Mouse (Mus musculus): ENCODE data around the gene Polr2e.

The Polr2e gene

DNA sequence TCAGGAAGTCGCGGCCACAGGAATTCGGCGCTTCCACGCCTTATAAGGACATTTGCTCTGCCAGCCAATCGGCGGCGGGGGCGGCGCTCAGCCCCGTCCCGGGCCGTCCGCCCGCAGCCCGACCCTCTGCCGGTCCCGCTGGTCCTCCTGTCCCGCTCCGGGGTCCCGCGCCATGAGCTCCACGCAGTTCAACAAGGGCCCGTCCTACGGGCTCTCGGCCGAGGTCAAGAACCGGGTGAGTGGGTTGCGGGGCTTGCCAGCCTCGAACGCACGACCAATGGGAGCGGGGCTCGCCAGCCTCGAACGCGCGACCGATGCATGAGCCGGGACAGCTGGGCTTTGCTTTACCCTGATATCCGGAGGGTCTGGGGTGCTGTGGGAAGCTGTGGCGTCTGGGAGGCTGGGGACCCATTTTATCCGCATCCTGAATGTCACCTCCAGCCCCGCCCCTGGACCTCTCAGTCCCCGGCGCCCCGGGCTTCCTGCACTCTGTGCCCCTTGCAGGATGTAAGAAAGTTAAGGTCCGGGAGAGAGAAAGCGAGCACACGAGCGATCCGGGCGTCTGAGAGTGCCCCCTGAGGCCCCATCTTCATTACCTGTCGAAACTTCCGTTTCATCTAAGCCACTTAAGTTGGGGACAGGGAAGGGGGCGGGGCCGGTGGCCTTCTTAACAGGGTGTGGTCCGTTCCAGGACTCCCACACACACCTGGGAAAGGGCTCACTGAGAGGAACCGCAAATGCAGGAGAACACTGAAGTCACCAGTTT is 50.9 kb downstream of the Polr2e start, which contains the start of gene Cnn2:
Gene Cnn2, plus strand, starts transcription at position 79 of the 766 bp plus-strand sequence.
- DNase-seq (ENCODE audit: low read depth, low spot score), result no peak

DNA sequence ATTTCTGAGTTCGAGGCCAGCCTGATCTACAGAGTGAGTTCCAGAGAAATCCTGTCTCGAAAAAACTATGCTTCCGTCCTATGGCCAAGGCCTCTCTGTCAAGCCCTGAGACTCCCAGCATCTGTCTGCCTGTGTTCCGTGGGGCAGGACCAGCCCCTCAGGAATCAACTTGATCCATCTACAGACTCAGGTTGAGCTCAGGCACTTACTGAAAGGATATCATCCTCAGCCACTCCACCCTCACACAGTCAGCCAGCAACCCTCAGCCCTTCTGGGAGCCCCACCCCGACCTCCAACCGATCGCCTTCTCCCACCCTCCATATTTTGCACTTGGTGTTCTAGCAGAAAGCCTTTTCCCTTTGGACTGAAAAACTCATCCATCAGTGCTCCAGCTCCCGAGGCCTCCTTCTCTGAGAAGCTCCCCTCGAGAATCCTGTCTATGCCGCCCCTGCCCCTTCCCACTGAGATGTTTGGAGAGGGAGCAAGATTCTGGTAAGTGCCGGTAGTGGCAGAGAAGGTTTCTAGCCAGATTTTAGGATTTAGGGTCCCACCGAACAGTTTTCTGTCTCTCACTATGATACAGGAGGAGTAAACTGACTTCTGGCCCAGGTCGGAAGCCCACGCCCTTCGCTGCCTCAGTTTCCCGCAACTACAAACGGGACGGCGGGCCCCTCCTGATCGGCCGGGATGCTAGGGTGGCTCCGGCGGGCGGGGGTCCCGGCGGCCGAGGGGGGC is 51.7 kb downstream of the Polr2e start:
- DNase-seq (ENCODE audit: low read depth, low spot score), result no peak

DNA sequence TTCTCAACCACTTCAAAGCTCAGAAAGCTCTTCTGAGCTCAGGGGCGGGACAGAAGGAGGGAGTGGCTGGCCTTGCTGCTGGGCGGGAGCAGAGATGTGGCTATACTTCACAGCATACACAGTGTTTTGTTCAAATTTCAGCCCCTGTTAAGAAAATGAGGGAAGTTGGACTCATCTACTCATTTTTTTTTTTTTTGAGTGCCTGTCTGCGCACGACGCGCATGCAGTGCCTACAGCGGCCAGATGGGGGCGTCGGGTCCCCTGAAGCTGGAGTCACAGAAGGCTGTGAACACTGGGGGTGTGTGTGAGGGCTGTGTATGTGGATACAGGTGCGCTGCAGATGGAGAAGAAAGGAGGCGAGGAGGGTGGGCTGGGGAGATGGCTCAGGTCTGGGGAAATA is 52.6 kb downstream of the Polr2e start:
- no peak for DNase-seq (ENCODE audit: low read depth, low spot score)

DNA sequence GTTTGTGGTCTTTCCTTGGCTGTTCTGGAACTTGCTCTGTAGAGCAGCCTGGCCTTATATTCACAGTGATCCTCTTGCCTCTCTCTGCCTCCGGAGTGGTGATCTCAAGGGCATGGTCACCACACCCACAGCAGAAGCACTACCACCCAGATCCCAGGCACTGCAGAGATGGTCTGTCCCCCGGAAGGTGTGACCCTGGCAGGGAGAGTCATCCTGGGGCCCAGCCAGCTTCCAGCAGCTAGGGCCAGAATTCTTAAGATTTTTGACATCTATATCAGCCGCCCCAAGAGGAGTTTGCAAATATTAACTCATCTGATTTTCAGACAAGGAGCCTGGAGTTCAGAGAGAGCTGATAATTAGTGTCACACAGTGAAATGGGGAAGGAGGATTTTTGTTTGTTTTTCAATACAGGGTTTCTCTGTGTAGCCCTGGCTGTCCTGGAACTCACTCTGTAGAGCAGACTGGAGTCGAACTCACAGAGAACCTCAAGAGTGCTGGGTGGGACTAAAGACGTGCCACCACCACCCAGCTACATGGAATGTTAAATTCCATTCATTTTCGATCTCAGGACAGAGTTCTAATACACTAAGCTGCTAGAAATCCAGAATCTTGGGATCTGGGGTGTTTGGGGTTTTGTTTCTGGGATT is 53.2 kb downstream of the Polr2e start:
- DNase-seq (ENCODE audit: low read depth, low spot score), result no peak

Data from brain, embryonic 18.5 days (tissue).